Mouse (Mus musculus): ENCODE data around the gene C2cd2l.

GRCm38 (mm10) chr9:44318076-44318825 is 1.8 kb downstream of the C2cd2l start:
- TF ChIP-seq CTCF (IDR thresholded peaks at IDR 0.05; ENCODE audit: insufficient read depth, low read depth, low read length) (no peak), POLR2A (IDR thresholded peaks at IDR 0.05; ENCODE audit: insufficient read depth, low read depth, low read length) (no peak)

All from olfactory bulb, adult 2 months (tissue).